ENCODE assay signal across 12 mouse cellular contexts in genomic region chr8:12801586-12801985, GRCm38 (mm10). TPM values are rescaled to one million over a fixed set of nuclear protein-coding genes. Genes with fewer than 3 reads are reported as not detected.
DNase-seq lines count a peak whose midpoint lies in the region; ATAC-seq and TF ChIP-seq lines count a peak whose summit lies in the region.
"Had no signal": no experiment of that assay in that cellular context is flagged by ENCODE, and none has a peak within 500 bp of the region (broad histone marks: within the 10 kb centered on the region; RNA-seq: fewer than 3 reads in every experiment).

No protein-coding gene starts in this region.

- H3K9me3 ChIP-seq in forebrain, postnatal 0 days (ENCODE audit: low read length): no peaks in the 10 kb centered on the region
- H3K9me3 ChIP-seq in forebrain, embryonic 15.5 days: no peaks in the 10 kb centered on the region
- no peaks in the 10 kb centered on the region for H3K9me3 ChIP-seq in hindbrain, embryonic 13.5 days
- H3K9me3 ChIP-seq in hindbrain, embryonic 16.5 days (ENCODE audit: control insufficient read depth, low read length): no peaks in the 10 kb centered on the region
- no peaks in the 10 kb centered on the region for H3K9me3 ChIP-seq in lung, embryonic 15.5 days
- H3K9me3 ChIP-seq in limb, embryonic 13.5 days: no peaks in the 10 kb centered on the region

- H3K27me3 ChIP-seq in forebrain, postnatal 0 days (ENCODE audit: insufficient read depth, low read length): no peaks in the 10 kb centered on the region
- H3K27me3 ChIP-seq in forebrain, embryonic 15.5 days: no peaks in the 10 kb centered on the region
- H3K27me3 ChIP-seq in hindbrain, embryonic 13.5 days: no peaks in the 10 kb centered on the region
- no peaks in the 10 kb centered on the region for H3K27me3 ChIP-seq in hindbrain, embryonic 16.5 days (replicated peaks; ENCODE audit: control insufficient read depth, insufficient read depth, low read length)
- no peaks in the 10 kb centered on the region for H3K27me3 ChIP-seq in lung, embryonic 15.5 days
- H3K27me3 ChIP-seq in limb, embryonic 13.5 days: no peaks in the 10 kb centered on the region
- H3K27me3 ChIP-seq: Patski had no signal

- H3K4me2 ChIP-seq in forebrain, postnatal 0 days (ENCODE audit: low read depth): no peak overlapping the region
- H3K4me2 ChIP-seq in forebrain, embryonic 15.5 days (replicated peaks): no peak overlapping the region
- no peak overlapping the region for H3K4me2 ChIP-seq in hindbrain, embryonic 13.5 days
- no peak overlapping the region for H3K4me2 ChIP-seq in hindbrain, embryonic 16.5 days (ENCODE audit: low read length)
- no peak overlapping the region for H3K4me2 ChIP-seq in lung, embryonic 15.5 days
- H3K4me2 ChIP-seq in limb, embryonic 13.5 days (replicated peaks): no peak overlapping the region

- no peaks in the 10 kb centered on the region for H3K36me3 ChIP-seq in forebrain, postnatal 0 days (ENCODE audit: insufficient read depth)
- no peaks in the 10 kb centered on the region for H3K36me3 ChIP-seq in forebrain, embryonic 15.5 days
- H3K36me3 ChIP-seq in hindbrain, embryonic 13.5 days: no peaks in the 10 kb centered on the region
- no peaks in the 10 kb centered on the region for H3K36me3 ChIP-seq in hindbrain, embryonic 16.5 days (ENCODE audit: control insufficient read depth, insufficient read depth, low read length)
- no peaks in the 10 kb centered on the region for H3K36me3 ChIP-seq in lung, embryonic 15.5 days
- peaks cover 4% of the 10 kb centered on the region; the same call in 1 of the 2 replicates for H3K36me3 ChIP-seq in limb, embryonic 13.5 days

- no peak overlapping the region for H3K4me3 ChIP-seq in forebrain, postnatal 0 days (ENCODE audit: low read depth, low read length)
- H3K4me3 ChIP-seq in forebrain, embryonic 15.5 days: no peak overlapping the region
- no peak overlapping the region for H3K4me3 ChIP-seq in hindbrain, embryonic 13.5 days
- no peak overlapping the region for H3K4me3 ChIP-seq in hindbrain, embryonic 16.5 days (ENCODE audit: low read length)
- H3K4me3 ChIP-seq in lung, embryonic 15.5 days: no peak overlapping the region
- H3K4me3 ChIP-seq in lung, adult 2 months (replicated peaks; ENCODE audit: extremely low read depth, low read depth, low read length): no peak overlapping the region
- no peak overlapping the region for H3K4me3 ChIP-seq in limb, embryonic 13.5 days

- WGBS in forebrain, postnatal 0 days: 78% methylated on average over 10 of the region's 10 CpGs
- 77% methylated on average over 10 of the region's 10 CpGs for WGBS in forebrain, embryonic 15.5 days
- 81% methylated on average over 10 of the region's 10 CpGs for WGBS in hindbrain, embryonic 13.5 days
- 75% methylated on average over 10 of the region's 10 CpGs for WGBS in hindbrain, embryonic 16.5 days
- 44% methylated on average over 10 of the region's 10 CpGs for WGBS in lung, embryonic 15.5 days
- 61% methylated on average over 10 of the region's 10 CpGs for WGBS in lung, adult 2 months
- 58% methylated on average over 10 of the region's 10 CpGs for WGBS in limb, embryonic 13.5 days

- no peak overlapping the region for H3K9ac ChIP-seq in forebrain, postnatal 0 days
- no peak overlapping the region for H3K9ac ChIP-seq in forebrain, embryonic 15.5 days (replicated peaks)
- H3K9ac ChIP-seq in hindbrain, embryonic 13.5 days: peak overlapping the region; percentile 29; the same call in 1 of the 2 replicates
- H3K9ac ChIP-seq in hindbrain, embryonic 16.5 days (ENCODE audit: low read depth, low read length): no peak overlapping the region
- H3K9ac ChIP-seq in lung, embryonic 15.5 days: no peak overlapping the region
- no peak overlapping the region for H3K9ac ChIP-seq in limb, embryonic 13.5 days
- H3K9ac ChIP-seq: liver, embryonic 14.5 days had no signal

- H3K4me1 ChIP-seq in forebrain, postnatal 0 days (ENCODE audit: insufficient read depth): no peaks in the 10 kb centered on the region
- peaks cover 8% of the 10 kb centered on the region for H3K4me1 ChIP-seq in forebrain, embryonic 15.5 days
- H3K4me1 ChIP-seq in hindbrain, embryonic 13.5 days (replicated peaks): peaks cover 55% of the 10 kb centered on the region
- peaks cover 8% of the 10 kb centered on the region; the same call in 1 of the 2 replicates for H3K4me1 ChIP-seq in hindbrain, embryonic 16.5 days (ENCODE audit: control insufficient read depth, insufficient read depth, low read depth, low read length)
- H3K4me1 ChIP-seq in lung, embryonic 15.5 days: peaks cover 69% of the 10 kb centered on the region
- peaks cover 55% of the 10 kb centered on the region for H3K4me1 ChIP-seq in lung, adult 2 months (ENCODE audit: control insufficient read depth, insufficient read depth, low read length)
- H3K4me1 ChIP-seq in limb, embryonic 13.5 days: peaks cover 29% of the 10 kb centered on the region

- H3K27ac ChIP-seq in forebrain, postnatal 0 days (ENCODE audit: low read depth, low read length): no peak overlapping the region
- H3K27ac ChIP-seq in forebrain, embryonic 15.5 days (replicated peaks): no peak overlapping the region
- no peak overlapping the region for H3K27ac ChIP-seq in hindbrain, embryonic 13.5 days
- H3K27ac ChIP-seq in hindbrain, embryonic 16.5 days (ENCODE audit: low read depth, low read length): no peak overlapping the region
- peak overlapping the region; percentile 56 for H3K27ac ChIP-seq in lung, embryonic 15.5 days
- H3K27ac ChIP-seq in limb, embryonic 13.5 days: peak overlapping the region; percentile 4; the same call in 1 of the 2 replicates
- H3K27ac ChIP-seq: liver, embryonic 14.5 days had no signal

- DNase-seq in forebrain, postnatal 0 days: no peak
- no peak for DNase-seq in lung, adult 2 months
- DNase-seq in urinary bladder, adult 2 months (ENCODE audit: low spot score): no peak
- DNase-seq: cerebellum, adult 11 months; cerebellum, postnatal 36 days had no signal

- ATAC-seq in forebrain, postnatal 0 days: 0 out of 2 replicates have a peak, but pooled peaks have one; percentile 10
- ATAC-seq in forebrain, embryonic 15.5 days (replicated peaks): no peak
- no peak for ATAC-seq in hindbrain, embryonic 13.5 days (ENCODE audit: low FRiP score)
- ATAC-seq in hindbrain, embryonic 16.5 days: no peak
- peak; percentile 48; the same call in 1 of the 2 replicates for ATAC-seq in lung, embryonic 15.5 days (ENCODE audit: borderline replicate concordance, extremely low read depth, low FRiP score, low TSS enrichment)
- ATAC-seq in limb, embryonic 13.5 days (ENCODE audit: low FRiP score, low read depth): no peak
- ATAC-seq: Patski had no signal

- no peak for TF ChIP-seq POLR2A in lung, adult 2 months (IDR thresholded peaks at IDR 0.05; ENCODE audit: borderline replicate concordance, extremely low read depth, low read depth, low read length)

- no peak for TF ChIP-seq CTCF in forebrain, postnatal 0 days (IDR thresholded peaks at IDR 0.05; ENCODE audit: low read depth)
- no peak for TF ChIP-seq CTCF in lung, adult 2 months (IDR thresholded peaks at IDR 0.05; ENCODE audit: insufficient read depth, low read length)

RNA-seq across cellular contexts. Expression of gene Atp11a, which starts 44.8 kb away (rescaled TPM):
- total RNA-seq in forebrain, postnatal 0 days (2014; rRNA removed): 26.1 and 36.1 TPM in 2 replicates
- polyA plus RNA-seq in forebrain, postnatal 0 days (2015; fragmentation: Nextera tagmentation; extraction: Ambion mirVana): 7.2 and 10.5 TPM in 2 replicates
- 15.7 and 16.0 TPM in 2 replicates for polyA plus RNA-seq in forebrain, embryonic 15.5 days (2015; fragmentation: Nextera tagmentation; extraction: Ambion mirVana)
- 7.9 and 8.8 TPM in 2 replicates for polyA plus RNA-seq in hindbrain, embryonic 13.5 days (2015; fragmentation: Nextera tagmentation; extraction: Ambion mirVana)
- polyA plus RNA-seq in hindbrain, embryonic 16.5 days (2015; fragmentation: Nextera tagmentation; extraction: Ambion mirVana): 8.9 and 9.5 TPM in 2 replicates
- 16.8 and 21.8 TPM in 2 replicates for polyA plus RNA-seq in lung, embryonic 15.5 days (2015; fragmentation: Nextera tagmentation; extraction: Ambion mirVana)
- polyA plus RNA-seq in lung, adult 2 months (2012; rRNA removed): 282 and 307 TPM in 2 replicates
- 15.2 and 15.9 TPM in 2 replicates for polyA plus RNA-seq in limb, embryonic 13.5 days (2015; fragmentation: Nextera tagmentation; extraction: Ambion mirVana)
- 89.0 and 90.9 TPM in 2 replicates for polyA plus RNA-seq in urinary bladder, adult 2 months (2012; rRNA removed)

Comparison
In these comparisons a context has a peak if more than half of its experiments do, and no peak if none do; other contexts are left out.
1. ATAC-seq: peak in forebrain, postnatal 0 days (single experiment) and lung, embryonic 15.5 days (single experiment); none in forebrain, embryonic 15.5 days (single experiment), hindbrain, embryonic 13.5 days (single experiment), hindbrain, embryonic 16.5 days (single experiment) and limb, embryonic 13.5 days (single experiment).
2. H3K27ac ChIP-seq: peak in lung, embryonic 15.5 days (single experiment) and limb, embryonic 13.5 days (single experiment); none in forebrain, postnatal 0 days (single experiment), forebrain, embryonic 15.5 days (single experiment), hindbrain, embryonic 13.5 days (single experiment) and hindbrain, embryonic 16.5 days (single experiment).